ENCODE assay signal across 8 mouse cellular contexts in the genomic region with DNA sequence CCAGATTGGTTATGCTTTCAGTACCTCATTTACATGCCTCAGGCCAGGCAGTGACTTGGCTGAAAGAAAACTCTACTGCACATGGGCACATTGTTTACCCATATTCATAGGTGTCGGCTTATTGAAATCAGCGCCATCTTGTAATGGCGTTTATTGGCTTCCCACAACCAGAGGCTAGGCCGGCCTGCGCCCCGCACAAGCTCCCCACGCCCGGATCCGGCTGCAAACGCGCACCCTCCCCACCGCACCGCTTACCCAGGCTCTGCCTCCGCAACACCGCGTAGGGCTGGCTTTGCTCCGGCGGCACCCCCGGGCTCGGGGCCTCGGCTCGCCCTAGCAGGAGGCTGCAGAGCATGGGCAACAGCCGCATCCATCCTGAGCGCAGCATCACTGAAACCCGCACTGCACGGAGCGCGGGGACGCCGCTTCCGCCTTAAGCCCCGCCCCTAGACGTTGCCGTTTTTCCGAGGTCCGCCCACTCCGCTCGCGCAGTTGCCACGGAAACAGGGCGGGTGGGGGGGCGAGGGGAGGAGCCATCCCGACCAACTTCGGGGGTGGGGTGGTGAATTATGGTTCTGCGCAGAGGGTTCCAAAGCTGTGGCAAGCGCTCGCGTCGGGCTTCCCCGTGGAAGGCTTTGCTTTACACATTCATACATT. TPM values are rescaled to one million over a fixed set of nuclear protein-coding genes. Genes with fewer than 3 reads are reported as not detected.
A peak's percentile ranks its signal among the peaks of the same experiment; 100 is the strongest.
DNase-seq lines count a peak whose midpoint lies in the region; ATAC-seq lines count a peak whose summit lies in the region.

No protein-coding gene starts in this region.

- peak; percentile 38 for DNase-seq in MEL-GATA-1-ER (ENCODE audit: extremely low read depth, low read depth)
- DNase-seq in cerebellum, adult 9-10 months = peak; percentile 88
- DNase-seq in hindbrain, embryonic 10.5 days (ENCODE audit: low spot score) = peak; percentile 91
- DNase-seq in layer of hippocampus, postnatal 25 days (ENCODE audit: extremely low spot score in 1 of 2, low spot score in 1 of 2) = peak; percentile 83 to 85
- DNase-seq in lung, postnatal 14 days = peak; percentile 84
- peak; percentile 85 for DNase-seq in ovary, postnatal 36 days (ENCODE audit: low spot score)
- DNase-seq in thymus, postnatal 14 days = peak; percentile 92

- H3K36me3 ChIP-seq in hindbrain, embryonic 10.5 days = peaks cover 42% of the 10 kb centered on the region

- H3K27me3 ChIP-seq in hindbrain, embryonic 10.5 days (ENCODE audit: insufficient read depth, poor library complexity, severe bottlenecking) = no peaks in the 10 kb centered on the region

- WGBS in hindbrain, embryonic 10.5 days = under 1% methylated on average over 50 of the region's 50 CpGs

- peak overlapping the region; percentile 90 for H3K4me3 ChIP-seq in hindbrain, embryonic 10.5 days

- peak; percentile 96 for ATAC-seq in frontal cortex, adult (ENCODE audit: low TSS enrichment)

- no peaks in the 10 kb centered on the region for H3K9me3 ChIP-seq in hindbrain, embryonic 10.5 days

- peak overlapping the region; percentile 93 for H3K27ac ChIP-seq in hindbrain, embryonic 10.5 days

- H3K4me1 ChIP-seq in hindbrain, embryonic 10.5 days (replicated peaks) = peaks cover 32% of the 10 kb centered on the region

RNA-seq across cellular contexts. Expression of a gene that starts 9.6 kb away (rescaled TPM):
- 126 and 159 TPM in 2 replicates for polyA plus RNA-seq in hindbrain, embryonic 10.5 days (2016; fragmentation: Nextera tagmentation; extraction: Ambion mirVana)
- total RNA-seq in layer of hippocampus, postnatal 25 days (2021) = 100 to 1,000 TPM; 162 to 172 TPM

RNA-seq across cellular contexts. Expression of a gene that starts 38.3 kb away (rescaled TPM):
- 39.3 and 39.7 TPM in 2 replicates for polyA plus RNA-seq in hindbrain, embryonic 10.5 days (2016; fragmentation: Nextera tagmentation; extraction: Ambion mirVana)
- 10 to 100 TPM; 35.9 to 47.2 TPM for total RNA-seq in layer of hippocampus, postnatal 25 days (2021)

RNA-seq across cellular contexts. Expression of a gene that starts 39.2 kb away (rescaled TPM):
- polyA plus RNA-seq in hindbrain, embryonic 10.5 days (2016; fragmentation: Nextera tagmentation; extraction: Ambion mirVana) = 59.7 and 74.1 TPM in 2 replicates
- total RNA-seq in layer of hippocampus, postnatal 25 days (2021) = 10 to 100 TPM; 41.1 to 43.1 TPM

RNA-seq across cellular contexts. Expression of a gene that starts 39.8 kb away (rescaled TPM):
- polyA plus RNA-seq in hindbrain, embryonic 10.5 days (2016; fragmentation: Nextera tagmentation; extraction: Ambion mirVana) = not detected in 2 replicates
- total RNA-seq in layer of hippocampus, postnatal 25 days (2021) = not detected

RNA-seq across cellular contexts. Expression of a gene that starts 44.8 kb away (rescaled TPM):
- 0.26 and 0.33 TPM in 2 replicates for polyA plus RNA-seq in hindbrain, embryonic 10.5 days (2016; fragmentation: Nextera tagmentation; extraction: Ambion mirVana)
- total RNA-seq in layer of hippocampus, postnatal 25 days (2021) = under 1 TPM; 0.75 to 0.84 TPM

Comparison
In these comparisons a context has a peak if more than half of its experiments do, and no peak if none do; other contexts are left out.
1. Peak in every context shown above with its lines: DNase-seq, ATAC-seq, H3K4me3 ChIP-seq and H3K27ac ChIP-seq.
2. DNase-seq: peak in every context shown above with its lines; median percentile 92 in thymus, postnatal 14 days; 91 in hindbrain, embryonic 10.5 days; 88 in cerebellum, adult 9-10 months; 85 in ovary, postnatal 36 days; 84 in layer of hippocampus, postnatal 25 days; 84 in lung, postnatal 14 days; 38 in MEL-GATA-1-ER.